Mouse (Mus musculus) forebrain, embryonic 11.5 days (tissue): Measurements from ENCODE around the gene E2f1. TPM values are rescaled to one million over a fixed set of nuclear protein-coding genes. Genes with fewer than 3 reads are reported as not detected.

ENCODE experiments used
- ATAC-seq: fragments of 200-750 bp; cut with Nextera tagmentation; replicated peaks from 2 replicates; pipeline ENCODE4 v1.8.0; 2017; ENCODE audit warnings: moderate TSS enrichment; ENCODE audit not compliant: low FRiP score
- DNase-seq: peaks from one replicate; pipeline ENCODE4 v3.0.0-alpha.2; 2017; ENCODE audit warnings: low spot score
- H3K27ac ChIP-seq: fragments of 300-500 bp; sonication (generic); 2 replicates; pipeline ENCODE4 v1.5.1; 2014; ENCODE audit warnings: low read depth, low read length
- H3K27me3 ChIP-seq: fragments of 300-500 bp; sonication (generic); 2 replicates; pipeline ENCODE4 v1.6.1; 2014; ENCODE audit warnings: mild to moderate bottlenecking, low read length, mixed read lengths; ENCODE audit not compliant: control insufficient read depth, insufficient read depth
- H3K36me3 ChIP-seq: fragments of 300-500 bp; sonication (generic); 2 replicates; pipeline ENCODE4 v1.6.1; 2014; ENCODE audit warnings: mild to moderate bottlenecking, low read length, moderate library complexity, mixed read lengths; ENCODE audit not compliant: control insufficient read depth, insufficient read depth
- H3K4me1 ChIP-seq: fragments of 300-500 bp; sonication (generic); replicated peaks from 2 replicates; pipeline ENCODE4 v1.6.1; 2014; ENCODE audit warnings: low read length, mixed read lengths; ENCODE audit not compliant: control insufficient read depth, insufficient read depth
- H3K4me2 ChIP-seq: fragments of 300-500 bp; sonication (generic); 2 replicates; pipeline ENCODE4 v1.6.1; 2014; ENCODE audit warnings: low read depth, mild to moderate bottlenecking, low read length, moderate library complexity, mixed read lengths; ENCODE audit not compliant: severe bottlenecking
- H3K4me3 ChIP-seq: fragments of 300-500 bp; sonication (generic); 2 replicates; pipeline ENCODE4 v1.5.1; 2014; ENCODE audit warnings: low read depth, low read length
- H3K9ac ChIP-seq: fragments of 300-500 bp; sonication (generic); 2 replicates; pipeline ENCODE4 v1.6.1; 2014; ENCODE audit warnings: low read length
- H3K9me3 ChIP-seq: fragments of 300-500 bp; sonication (generic); 2 replicates; pipeline ENCODE4 v1.6.1; 2016; ENCODE audit warnings: low read length, mixed read lengths; ENCODE audit not compliant: control insufficient read depth
- WGBS: fragments of 180-500 bp; shearing (Covaris S2); extraction: QIAGEN DNeasy Blood & Tissue Kit; methylation state at CpG from one replicate; pipeline ENCODE4 v1.1.7; 2014; 5-methylcytosine and 5-hydroxymethylcytosine counted together
- polyA plus RNA-seq: library from polyadenylated mRNA; unstranded; fragments of >200 nt; fragmentation: Nextera tagmentation; extraction: Ambion mirVana; gene quantifications from 2 replicates; pipeline ENCODE4 v1.2.1, GENCODE M21; 2014

E2f1 gene
- polyA plus RNA-seq, 1 experiment from 2014 or later: 17.6 TPM

DNA sequence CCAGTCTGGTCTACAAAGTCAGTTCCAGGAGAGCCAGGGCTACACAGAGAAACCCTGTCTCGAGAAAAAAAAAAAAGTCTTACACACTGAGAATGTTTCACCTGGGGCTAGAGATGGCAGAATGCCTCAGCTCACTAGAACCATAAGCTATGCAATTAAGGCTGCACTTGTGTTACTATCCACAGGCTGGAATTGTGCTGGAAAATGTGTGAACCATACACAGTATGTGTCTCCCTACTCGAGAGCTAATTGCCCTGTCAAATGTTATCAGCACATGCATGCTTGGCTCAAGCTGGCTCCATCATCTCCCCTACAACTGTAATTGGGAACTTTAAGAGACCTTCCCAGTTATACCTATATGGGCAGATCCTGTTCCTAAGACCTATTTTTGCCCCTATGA lies 18.8 kb downstream of the E2f1 start:
- H3K36me3 ChIP-seq: no peaks in the 10 kb centered on the region
- WGBS: 71% methylated on average over 2 of the region's 2 CpGs
- no peak overlapping the region for H3K27ac ChIP-seq
- H3K4me1 ChIP-seq: peaks cover 19% of the 10 kb centered on the region
- H3K9ac ChIP-seq: no peak overlapping the region
- peaks cover 18% of the 10 kb centered on the region for H3K27me3 ChIP-seq
- no peaks in the 10 kb centered on the region for H3K9me3 ChIP-seq
- H3K4me3 ChIP-seq: no peak overlapping the region
- DNase-seq: no peak
- no peak overlapping the region for H3K4me2 ChIP-seq
- no peak for ATAC-seq

DNA sequence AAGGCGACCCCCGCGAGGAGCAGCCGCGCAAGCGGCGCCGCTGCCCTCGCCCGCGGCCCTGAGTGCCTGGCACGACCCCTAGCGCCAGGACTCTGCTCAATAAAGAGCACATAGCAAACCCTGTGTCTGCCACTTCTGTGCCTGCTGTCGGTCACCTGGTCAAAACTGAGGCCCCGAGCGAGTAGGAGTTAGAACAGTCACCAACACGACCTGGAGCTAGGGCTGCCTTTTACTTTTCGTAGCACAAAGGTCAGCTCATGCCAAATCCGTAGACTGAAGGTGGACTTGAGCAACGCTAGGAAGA lies 19.9 kb downstream of the E2f1 start:
- Histone ChIP-seq H3K27me3 (peaks cover 18% of the 10 kb centered on the region), H3K9me3 (no peaks in the 10 kb centered on the region), H3K9ac (peak overlapping the region; percentile 49; the same call in 1 of the 2 replicates), H3K4me3 (peak overlapping the region; percentile 35), H3K36me3 (no peaks in the 10 kb centered on the region), H3K4me2 (peak overlapping the region; percentile 85; the same call in 1 of the 2 replicates), H3K4me1 (peaks cover 19% of the 10 kb centered on the region), H3K27ac (no peak overlapping the region)
- WGBS: 19% methylated on average over 20 of the region's 20 CpGs
- no peak for ATAC-seq
- no peak for DNase-seq

DNA sequence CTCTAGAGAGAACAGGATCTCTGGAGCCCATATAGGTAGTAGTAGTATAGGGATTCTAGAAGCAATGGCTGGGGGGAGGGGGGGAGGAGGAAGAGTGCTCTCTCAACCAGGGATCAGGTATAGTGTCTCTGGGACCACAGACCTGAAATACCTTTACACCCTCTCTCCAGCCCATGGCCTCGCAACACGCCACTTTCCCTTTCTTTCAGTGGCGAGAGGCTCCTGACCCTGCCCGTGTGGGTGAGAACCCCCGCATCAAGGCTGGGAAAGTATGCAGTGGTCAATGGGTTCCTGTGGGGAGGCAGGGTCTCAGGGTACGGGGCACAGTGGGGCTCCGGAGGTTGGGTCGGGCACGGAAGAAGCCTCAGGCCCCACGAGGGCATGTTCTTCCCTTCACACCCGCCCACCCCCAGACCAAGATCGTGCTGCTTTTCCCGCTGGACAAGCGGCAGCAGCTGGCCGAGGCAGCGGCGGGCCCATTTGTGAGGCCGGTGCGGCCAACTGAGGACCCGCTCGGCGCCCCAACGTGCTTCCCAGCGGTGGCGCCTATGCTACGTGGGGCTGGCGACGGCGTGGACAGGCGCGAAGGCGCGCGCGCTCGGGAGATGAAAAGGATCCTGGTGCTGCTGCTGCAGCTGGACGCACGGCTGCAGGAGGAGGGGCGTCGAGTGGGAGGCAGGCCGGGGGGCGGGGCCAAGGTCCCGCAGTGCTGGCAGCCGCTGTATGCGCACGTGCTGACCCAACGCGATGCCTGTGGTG lies 20.4 kb downstream of the E2f1 start:
- Histone ChIP-seq H3K27me3 (peaks cover 18% of the 10 kb centered on the region), H3K27ac (no peak overlapping the region), H3K4me2 (peak overlapping the region; percentile 85), H3K9ac (peak overlapping the region; percentile 49), H3K4me3 (peak overlapping the region; percentile 35), H3K36me3 (no peaks in the 10 kb centered on the region), H3K4me1 (peaks cover 19% of the 10 kb centered on the region), H3K9me3 (no peaks in the 10 kb centered on the region)
- DNase-seq (peak; percentile 91), ATAC-seq (peak; percentile 84)
- 3% methylated on average over 47 of the region's 48 CpGs for WGBS

DNA sequence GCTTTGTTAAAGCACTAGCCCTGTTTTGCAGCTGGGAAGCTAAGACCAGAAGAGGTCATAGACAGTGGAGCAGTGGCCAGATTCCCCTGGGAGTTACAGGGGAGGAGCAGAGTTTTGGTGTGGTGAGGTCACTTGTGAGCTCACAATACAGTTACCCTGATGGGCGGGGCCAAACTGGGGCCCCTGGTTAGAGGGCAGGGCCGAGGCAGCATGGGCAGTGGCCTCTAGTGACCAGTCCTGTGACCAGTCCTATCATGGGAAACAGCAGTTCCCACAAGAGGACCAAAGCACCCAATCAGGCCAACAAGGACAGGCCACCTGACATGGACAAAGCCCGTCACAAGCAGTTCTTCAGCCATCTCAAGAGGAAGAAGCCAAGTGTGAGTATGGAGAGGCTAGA lies 21.0 kb downstream of the E2f1 start:
- Histone ChIP-seq H3K4me3 (no peak overlapping the region), H3K36me3 (no peaks in the 10 kb centered on the region), H3K4me2 (no peak overlapping the region), H3K27ac (no peak overlapping the region), H3K27me3 (peaks cover 18% of the 10 kb centered on the region), H3K9ac (no peak overlapping the region; the same call in 1 of the 2 replicates), H3K4me1 (peaks cover 19% of the 10 kb centered on the region), H3K9me3 (no peaks in the 10 kb centered on the region)
- no peak for ATAC-seq
- 40% methylated on average over 3 of the region's 3 CpGs for WGBS
- peak; percentile 64 for DNase-seq

DNA sequence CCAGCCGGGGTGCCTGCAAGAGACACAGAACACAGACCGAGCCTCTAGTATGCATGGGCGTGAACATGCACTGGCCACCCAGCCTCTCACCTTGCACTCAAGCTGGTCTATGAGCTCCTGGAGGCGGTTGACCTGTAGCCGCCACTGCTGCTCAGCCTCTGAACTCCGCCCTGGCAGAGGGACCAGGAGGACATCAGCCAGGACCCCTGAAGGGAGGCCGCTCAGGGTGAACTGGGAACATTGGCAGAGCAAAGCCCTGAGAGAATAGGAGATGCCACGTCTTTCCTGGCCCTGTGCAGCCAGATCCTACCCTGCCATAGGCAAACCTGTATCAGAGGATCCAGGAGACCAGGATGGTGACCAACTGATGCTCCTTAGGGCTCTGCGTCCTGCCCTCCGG lies 23.0 kb downstream of the E2f1 start, which contains the start of gene 1700003F12Rik:
Gene 1700003F12Rik (plus strand): TSS at position 375 of the 400 bp plus-strand sequence.
- Histone ChIP-seq H3K36me3 (no peaks in the 10 kb centered on the region), H3K4me2 (no peak within 1 kb of the TSS), H3K27ac (no peak within 1 kb of the TSS), H3K27me3 (peaks cover 13% of the 10 kb centered on the region), H3K4me3 (no peak within 1 kb of the TSS), H3K4me1 (peaks cover 14% of the 10 kb centered on the region), H3K9me3 (no peaks in the 10 kb centered on the region), H3K9ac (no peak within 1 kb of the TSS)
- ATAC-seq (no peak), DNase-seq (peak; percentile 47)
- 93% methylated on average over 10 of the region's 10 CpGs for WGBS

DNA sequence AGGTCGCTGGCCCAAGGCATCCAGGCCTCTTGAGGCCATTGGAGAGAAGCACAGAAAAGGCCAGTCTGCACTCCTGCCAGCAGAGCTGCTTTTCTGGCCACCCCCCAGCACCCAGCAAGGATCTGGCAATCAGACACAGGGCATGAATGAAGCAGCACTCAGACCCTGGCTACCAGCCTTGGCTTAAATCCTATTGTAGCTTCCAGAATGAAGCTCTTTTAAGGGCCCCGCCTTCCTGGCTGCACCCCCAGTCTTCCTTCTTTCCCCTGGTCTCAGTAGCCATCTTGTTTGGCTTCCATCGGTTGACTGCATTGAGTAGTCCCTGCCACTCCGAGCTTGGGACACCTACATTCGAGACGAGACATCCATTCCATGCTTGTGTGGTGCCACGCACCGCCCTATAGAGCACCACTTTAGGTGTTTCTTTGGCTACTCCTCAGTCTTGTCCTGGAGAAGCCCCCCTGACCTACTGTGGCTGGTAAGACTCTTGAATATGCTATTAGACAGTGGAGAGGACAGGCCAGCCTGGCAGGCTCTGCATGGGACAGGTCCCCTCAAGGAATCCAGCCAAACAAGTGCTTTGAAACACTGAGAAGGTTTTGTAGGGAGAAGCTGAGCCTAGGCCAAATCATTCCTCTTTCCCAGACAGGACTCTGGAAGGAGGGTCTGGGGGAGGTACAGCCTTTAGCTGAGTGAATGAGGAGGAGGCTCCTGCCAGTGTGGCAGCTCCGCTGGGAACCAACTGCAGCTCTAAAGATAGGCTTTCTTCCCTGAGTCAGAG lies 25.9 kb downstream of the E2f1 start:
- H3K9me3 ChIP-seq: no peaks in the 10 kb centered on the region
- H3K4me3 ChIP-seq: no peak overlapping the region
- ATAC-seq (no peak), DNase-seq (no peak)
- H3K36me3 ChIP-seq: no peaks in the 10 kb centered on the region
- no peak overlapping the region for H3K9ac ChIP-seq
- peaks cover 1% of the 10 kb centered on the region for H3K4me1 ChIP-seq
- 87% methylated on average over 9 of the region's 9 CpGs for WGBS
- no peaks in the 10 kb centered on the region for H3K27me3 ChIP-seq
- H3K4me2 ChIP-seq: no peak overlapping the region
- H3K27ac ChIP-seq: no peak overlapping the region

DNA sequence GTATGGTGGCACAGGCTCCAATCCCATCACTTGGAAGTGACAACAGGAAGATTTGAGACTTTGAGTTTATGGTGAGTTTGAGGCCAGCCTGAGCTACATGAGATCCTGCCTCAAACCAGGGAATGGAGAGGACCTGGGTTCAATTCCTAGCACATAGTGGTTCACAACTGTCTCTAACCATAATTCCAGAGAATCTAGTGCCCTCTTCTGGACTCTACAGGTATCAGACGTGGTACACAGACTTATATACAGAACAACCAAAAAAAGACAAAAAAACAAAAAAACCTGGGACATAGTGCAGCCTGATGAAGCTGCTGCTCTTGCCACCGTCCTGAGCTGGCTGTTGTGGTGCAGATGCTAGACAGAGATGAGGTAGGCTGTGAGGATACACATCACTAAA lies 28.1 kb downstream of the E2f1 start:
- WGBS: 80% methylated on average over 2 of the region's 2 CpGs
- H3K36me3 ChIP-seq: no peaks in the 10 kb centered on the region
- no peak overlapping the region for H3K9ac ChIP-seq
- H3K9me3 ChIP-seq: no peaks in the 10 kb centered on the region
- ATAC-seq: no peak
- H3K4me2 ChIP-seq: no peak overlapping the region
- H3K27ac ChIP-seq: no peak overlapping the region
- DNase-seq: no peak
- peaks cover 2% of the 10 kb centered on the region; the same call in 1 of the 2 replicates for H3K4me1 ChIP-seq
- H3K4me3 ChIP-seq: no peak overlapping the region
- no peaks in the 10 kb centered on the region for H3K27me3 ChIP-seq

DNA sequence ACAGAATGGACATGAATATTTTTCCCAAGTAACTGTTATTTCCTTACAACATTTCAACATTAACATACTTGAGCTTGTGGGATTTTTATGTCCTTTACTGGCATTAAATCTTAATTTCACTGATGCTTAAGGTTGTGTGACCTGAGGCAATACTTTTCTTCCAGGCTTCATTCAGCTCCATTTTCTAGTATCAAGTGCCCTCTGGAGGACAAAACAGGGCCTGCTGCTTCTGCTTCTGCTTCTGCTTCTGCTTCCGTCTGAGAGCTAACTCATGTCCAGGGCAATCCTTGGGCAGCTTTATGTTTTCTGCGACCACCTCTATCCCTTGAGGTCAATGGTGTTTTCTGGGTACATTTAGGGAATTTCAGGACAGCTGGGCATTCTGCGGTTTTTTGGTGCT lies 30.0 kb downstream of the E2f1 start:
- no peak overlapping the region for H3K9ac ChIP-seq
- no peak overlapping the region for H3K4me2 ChIP-seq
- no peak for ATAC-seq
- H3K27me3 ChIP-seq: no peaks in the 10 kb centered on the region
- H3K9me3 ChIP-seq: no peaks in the 10 kb centered on the region
- peaks cover 2% of the 10 kb centered on the region; the same call in 1 of the 2 replicates for H3K4me1 ChIP-seq
- no peaks in the 10 kb centered on the region; the same call in 1 of the 2 replicates for H3K36me3 ChIP-seq
- no peak overlapping the region for H3K4me3 ChIP-seq
- no peak overlapping the region for H3K27ac ChIP-seq
- DNase-seq: no peak
- 84% methylated on average over 3 of the region's 3 CpGs for WGBS
